Mouse (Mus musculus) forebrain, embryonic 13.5 days (tissue): ENCODE measurements around the gene Pdss2. TPM values are rescaled to one million over a fixed set of nuclear protein-coding genes. Genes with fewer than 3 reads are reported as not detected.

Source experiments
- ATAC-seq: fragments of 200-750 bp; cut with Nextera tagmentation; 2 replicates; pipeline ENCODE4 v1.8.0; 2017
- H3K27ac ChIP-seq: fragments of 300-500 bp; sonication (generic); 2 replicates; pipeline ENCODE4 v1.5.1; 2015; ENCODE audit warnings: inconsistent platforms, mild to moderate bottlenecking, moderate library complexity
- H3K27me3 ChIP-seq: fragments of 300-500 bp; sonication (generic); 2 replicates; pipeline ENCODE4 v1.6.1; 2015; ENCODE audit warnings: mild to moderate bottlenecking, inconsistent platforms
- H3K36me3 ChIP-seq: fragments of 300-500 bp; sonication (generic); 2 replicates; pipeline ENCODE4 v1.6.1; 2015; ENCODE audit warnings: mild to moderate bottlenecking, inconsistent platforms; ENCODE audit not compliant: poor library complexity, severe bottlenecking
- H3K4me1 ChIP-seq: fragments of 300-500 bp; sonication (generic); 2 replicates; pipeline ENCODE4 v1.6.1; 2015; ENCODE audit warnings: inconsistent platforms
- H3K4me2 ChIP-seq: fragments of 300-500 bp; sonication (generic); 2 replicates; pipeline ENCODE4 v1.6.1; 2015; ENCODE audit warnings: inconsistent platforms, mild to moderate bottlenecking, moderate library complexity
- H3K4me3 ChIP-seq: fragments of 300-500 bp; sonication (generic); 2 replicates; pipeline ENCODE4 v1.5.1; 2015; ENCODE audit warnings: mild to moderate bottlenecking, inconsistent platforms
- H3K9ac ChIP-seq: fragments of 300-500 bp; sonication (generic); 2 replicates; pipeline ENCODE4 v1.6.1; 2015; ENCODE audit warnings: mild to moderate bottlenecking, inconsistent platforms
- H3K9me3 ChIP-seq: fragments of 300-500 bp; sonication (generic); replicated peaks from 2 replicates; pipeline ENCODE4 v1.6.1; 2016; ENCODE audit warnings: inconsistent platforms
- WGBS: fragments of 180-500 bp; shearing (Covaris S2); methylation state at CpG from one replicate; pipeline ENCODE4 v1.1.7; 2015; 5-methylcytosine and 5-hydroxymethylcytosine counted together
- polyA plus RNA-seq: library from polyadenylated mRNA; unstranded; fragments of >200 nt; fragmentation: Nextera tagmentation; extraction: Ambion mirVana; gene quantifications from 2 replicates; pipeline ENCODE4 v1.2.1, GENCODE M21; 2015

Gene Pdss2
- polyA plus RNA-seq, 1 experiment from 2014 or later = 15.9 TPM

DNA sequence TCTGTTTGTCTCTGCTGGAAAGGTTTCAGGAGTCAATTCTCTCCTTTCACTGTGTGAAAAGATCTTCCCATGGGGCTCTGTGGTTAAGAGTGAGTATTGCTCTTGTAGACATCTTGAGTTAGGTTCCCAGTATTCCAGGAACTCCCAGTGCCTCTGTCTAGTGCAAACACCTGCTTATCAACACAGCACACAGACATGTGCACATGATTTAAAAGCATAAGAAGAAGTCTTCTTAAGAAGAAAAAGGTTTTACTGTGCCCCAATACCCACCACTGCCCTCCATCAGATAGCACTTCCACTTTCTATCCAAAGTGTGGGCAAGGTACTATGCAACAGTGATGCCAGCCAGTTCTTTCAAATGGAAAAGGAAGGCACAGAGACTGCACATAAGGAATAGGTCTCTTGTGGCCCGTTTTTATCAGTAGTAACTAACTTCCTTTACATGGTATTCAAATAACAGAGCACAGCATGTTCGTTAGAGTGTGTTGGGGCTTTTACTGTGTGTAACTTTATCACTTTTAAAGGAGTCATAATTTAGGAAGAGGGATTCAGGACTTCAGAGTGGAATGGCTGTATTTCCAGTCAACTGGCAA is 69.4 kb downstream of the Pdss2 start:
- no peaks in the 10 kb centered on the region for H3K9me3 ChIP-seq
- H3K4me3 ChIP-seq = no peak overlapping the region
- H3K27ac ChIP-seq = no peak overlapping the region
- no peaks in the 10 kb centered on the region for H3K36me3 ChIP-seq
- H3K9ac ChIP-seq = no peak overlapping the region
- WGBS = 72% methylated on average over 2 of the region's 2 CpGs
- no peak for ATAC-seq
- peaks cover 3% of the 10 kb centered on the region; the same call in 1 of the 2 replicates for H3K4me1 ChIP-seq
- H3K27me3 ChIP-seq = no peaks in the 10 kb centered on the region
- no peak overlapping the region for H3K4me2 ChIP-seq

DNA sequence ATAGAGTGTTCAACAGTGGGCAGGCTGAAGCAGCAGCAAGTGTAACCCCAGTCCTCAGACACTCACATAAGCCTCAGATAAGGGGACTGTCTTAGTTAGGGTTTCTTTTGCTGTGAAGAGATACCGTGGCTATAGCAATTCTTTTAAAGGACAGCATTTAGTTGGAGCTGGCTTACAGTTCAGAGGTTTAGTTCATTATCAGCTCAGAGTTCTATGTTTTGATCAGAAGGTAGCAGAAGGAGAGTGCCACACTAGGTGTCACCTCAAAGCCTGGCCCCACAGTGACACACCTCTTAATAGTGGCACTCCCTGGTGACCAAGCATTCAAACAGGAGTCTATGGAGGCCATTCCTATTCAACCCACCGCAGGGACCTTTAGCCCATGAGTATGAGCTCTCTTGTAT is 70.0 kb downstream of the Pdss2 start:
- Histone ChIP-seq H3K9ac (no peak overlapping the region), H3K9me3 (no peaks in the 10 kb centered on the region), H3K4me2 (no peak overlapping the region), H3K27ac (no peak overlapping the region), H3K36me3 (no peaks in the 10 kb centered on the region), H3K4me3 (no peak overlapping the region), H3K27me3 (no peaks in the 10 kb centered on the region), H3K4me1 (peaks cover 3% of the 10 kb centered on the region; the same call in 1 of the 2 replicates)
- ATAC-seq = no peak
- 87% methylated on average over 2 of the region's 2 CpGs for WGBS

- Histone ChIP-seq H3K27ac (no peak overlapping the region), H3K4me3 (no peak overlapping the region), H3K4me1 (peaks cover 3% of the 10 kb centered on the region; the same call in 1 of the 2 replicates), H3K9ac (no peak overlapping the region), H3K9me3 (no peaks in the 10 kb centered on the region), H3K4me2 (no peak overlapping the region), H3K36me3 (no peaks in the 10 kb centered on the region), H3K27me3 (no peaks in the 10 kb centered on the region)
- whole genome bisulfite sequencing = 80% methylated on average over 4 of the region's 4 CpGs
- ATAC-seq = no peak
Measured at GRCm38 (mm10) chr10:43292454-43292853, 71.2 kb downstream of the Pdss2 start.

- ATAC-seq = no peak
- peaks cover 11% of the 10 kb centered on the region; the same call in 1 of the 2 replicates for H3K4me1 ChIP-seq
- no peak overlapping the region for H3K4me3 ChIP-seq
- no peaks in the 10 kb centered on the region for H3K9me3 ChIP-seq
- H3K9ac ChIP-seq = no peak overlapping the region
- 58% methylated on average over 4 of the region's 4 CpGs for WGBS
- H3K4me2 ChIP-seq = no peak overlapping the region
- no peaks in the 10 kb centered on the region for H3K36me3 ChIP-seq
- H3K27ac ChIP-seq = peak overlapping the region; percentile 54; the same call in 1 of the 2 replicates
- H3K27me3 ChIP-seq = no peaks in the 10 kb centered on the region
Measured at GRCm38 (mm10) chr10:43294331-43294730, 73.0 kb downstream of the Pdss2 start.

DNA sequence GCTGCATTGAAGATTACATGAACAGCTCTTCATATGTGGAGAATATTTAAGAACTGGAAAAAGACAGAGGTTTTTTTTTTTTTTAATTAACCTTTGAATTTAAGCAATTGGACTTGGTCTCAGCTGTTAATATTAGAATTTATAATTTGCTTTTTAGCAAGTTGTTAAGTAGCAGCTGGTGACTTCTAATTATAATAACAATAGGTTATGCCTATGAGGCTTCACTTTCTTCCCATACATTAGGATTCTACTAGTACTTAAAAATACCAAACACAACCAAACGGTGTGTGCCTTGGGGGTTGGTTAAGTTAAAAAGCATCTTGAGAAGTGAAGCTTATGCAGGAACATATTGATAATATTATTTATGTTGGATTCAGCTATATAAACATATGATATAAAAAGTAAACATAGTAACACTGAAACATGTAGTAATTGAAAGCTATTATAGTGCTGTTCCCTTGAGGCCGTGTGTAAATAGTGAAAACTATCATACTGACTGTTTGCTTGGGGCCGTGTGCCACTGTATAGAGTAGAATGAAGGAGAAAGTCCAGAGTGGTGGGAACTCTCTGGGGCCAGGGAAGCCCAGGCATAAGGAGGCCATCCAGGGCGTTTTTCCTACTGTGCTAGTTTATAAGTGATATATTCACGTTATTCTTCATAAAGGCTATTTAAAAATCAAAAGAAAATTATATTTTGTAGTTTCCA is 87.0 kb downstream of the Pdss2 start:
- Histone ChIP-seq H3K36me3 (no peaks in the 10 kb centered on the region), H3K9ac (no peak overlapping the region), H3K27ac (no peak overlapping the region), H3K4me3 (no peak overlapping the region), H3K9me3 (no peaks in the 10 kb centered on the region), H3K4me2 (no peak overlapping the region), H3K27me3 (no peaks in the 10 kb centered on the region), H3K4me1 (peaks cover 37% of the 10 kb centered on the region)
- ATAC-seq = no peak
- 71% methylated on average over 5 of the region's 5 CpGs for WGBS

DNA sequence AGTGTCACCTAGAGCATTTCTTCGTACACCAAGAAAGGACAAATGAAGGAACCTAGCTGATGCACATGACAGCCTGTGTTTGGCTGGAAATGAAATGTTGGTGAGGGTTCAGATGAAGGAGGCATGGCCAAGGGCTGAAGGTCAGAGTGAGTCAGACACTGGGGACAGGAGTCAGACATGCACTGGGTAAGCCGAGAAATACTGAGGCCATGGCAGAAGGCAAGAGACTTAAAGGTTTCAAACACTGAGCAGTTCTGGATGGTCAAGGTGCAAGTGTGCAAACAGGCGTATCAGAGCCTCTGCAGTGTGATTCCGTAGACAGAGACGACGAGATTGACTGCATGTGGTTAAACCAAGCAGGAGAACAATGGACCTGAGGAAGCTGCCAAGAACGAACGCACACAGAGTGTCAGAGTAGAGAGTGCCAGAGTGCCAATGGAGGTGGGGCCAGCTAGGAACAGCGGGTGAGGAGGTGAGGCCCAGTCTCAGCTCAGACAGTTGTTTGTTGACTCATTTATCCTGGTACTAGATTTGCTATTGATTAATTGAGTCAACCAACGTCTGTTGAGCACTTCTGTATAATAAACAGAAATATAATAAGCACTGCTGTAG is 89.6 kb downstream of the Pdss2 start:
- Histone ChIP-seq H3K4me1 (peaks cover 41% of the 10 kb centered on the region), H3K9ac (no peak overlapping the region), H3K4me2 (no peak overlapping the region), H3K9me3 (no peaks in the 10 kb centered on the region), H3K27ac (no peak overlapping the region), H3K27me3 (no peaks in the 10 kb centered on the region), H3K36me3 (no peaks in the 10 kb centered on the region), H3K4me3 (no peak overlapping the region)
- WGBS = 38% methylated on average over 10 of the region's 10 CpGs
- ATAC-seq = peak; percentile 54; the same call in 1 of the 2 replicates

- H3K36me3 ChIP-seq = no peaks in the 10 kb centered on the region
- H3K4me1 ChIP-seq = peaks cover 43% of the 10 kb centered on the region
- H3K9me3 ChIP-seq = no peaks in the 10 kb centered on the region
- WGBS = 46% methylated on average over 2 of the region's 2 CpGs
- H3K27me3 ChIP-seq = no peaks in the 10 kb centered on the region
- no peak overlapping the region for H3K4me3 ChIP-seq
- H3K4me2 ChIP-seq = no peak overlapping the region
- H3K27ac ChIP-seq = peak overlapping the region; percentile 28; the same call in 1 of the 2 replicates
- peak; percentile 71 for ATAC-seq
- no peak overlapping the region for H3K9ac ChIP-seq
Measured at GRCm38 (mm10) chr10:43312211-43312610, 90.9 kb downstream of the Pdss2 start.

GRCm38 (mm10) chr10:43312658-43313417 is 91.6 kb downstream of the Pdss2 start:
- no peak overlapping the region for H3K4me2 ChIP-seq
- H3K4me3 ChIP-seq = no peak overlapping the region
- no peaks in the 10 kb centered on the region for H3K27me3 ChIP-seq
- ATAC-seq = no peak
- peaks cover 50% of the 10 kb centered on the region for H3K4me1 ChIP-seq
- peak overlapping the region; percentile 28; the same call in 1 of the 2 replicates for H3K27ac ChIP-seq
- H3K9ac ChIP-seq = no peak overlapping the region
- 69% methylated on average over 7 of the region's 7 CpGs for WGBS
- no peaks in the 10 kb centered on the region for H3K9me3 ChIP-seq
- no peaks in the 10 kb centered on the region for H3K36me3 ChIP-seq

- no peaks in the 10 kb centered on the region for H3K27me3 ChIP-seq
- H3K27ac ChIP-seq = no peak overlapping the region
- peaks cover 45% of the 10 kb centered on the region for H3K4me1 ChIP-seq
- ATAC-seq = no peak
- H3K4me3 ChIP-seq = no peak overlapping the region
- H3K9ac ChIP-seq = no peak overlapping the region
- H3K9me3 ChIP-seq = no peaks in the 10 kb centered on the region
- H3K36me3 ChIP-seq = no peaks in the 10 kb centered on the region
- H3K4me2 ChIP-seq = no peak overlapping the region
Measured at GRCm38 (mm10) chr10:43315228-43315627, 93.9 kb downstream of the Pdss2 start.

GRCm38 (mm10) chr10:43317327-43317951 is 96.2 kb downstream of the Pdss2 start:
- Histone ChIP-seq H3K4me1 (peaks cover 29% of the 10 kb centered on the region), H3K4me3 (no peak overlapping the region), H3K9me3 (no peaks in the 10 kb centered on the region), H3K27me3 (no peaks in the 10 kb centered on the region), H3K4me2 (peak overlapping the region; percentile 30; the same call in 1 of the 2 replicates), H3K27ac (peak overlapping the region; percentile 68), H3K36me3 (no peaks in the 10 kb centered on the region), H3K9ac (0 out of 2 replicates have a peak overlapping the region, but pooled peaks have one; percentile 34)
- 13% methylated on average over 9 of the region's 9 CpGs for WGBS
- ATAC-seq = peak; percentile 79

DNA sequence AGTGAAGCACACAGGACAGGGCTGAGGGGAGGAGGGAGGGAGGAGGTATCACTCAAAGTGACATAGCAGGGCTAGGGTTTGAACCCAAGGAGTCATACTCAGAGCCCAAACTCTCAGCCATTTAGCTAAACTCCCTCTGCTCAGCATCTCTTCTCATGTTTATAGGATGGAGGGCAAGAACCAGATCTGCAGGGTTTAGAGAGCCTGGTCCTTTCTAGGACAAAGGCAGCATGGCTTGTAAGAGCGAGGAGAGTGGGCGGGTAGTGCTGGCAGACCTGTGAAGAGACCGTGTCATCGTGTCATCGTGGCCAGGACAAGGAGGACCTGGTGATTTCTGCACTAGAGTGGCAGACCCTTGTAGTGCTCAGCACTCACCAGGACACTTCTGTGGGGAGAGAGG is 99.7 kb downstream of the Pdss2 start:
- ATAC-seq = no peak
- Histone ChIP-seq H3K9me3 (no peaks in the 10 kb centered on the region), H3K27me3 (no peaks in the 10 kb centered on the region), H3K4me2 (no peak overlapping the region), H3K9ac (no peak overlapping the region), H3K4me1 (peaks cover 31% of the 10 kb centered on the region), H3K4me3 (no peak overlapping the region), H3K36me3 (no peaks in the 10 kb centered on the region), H3K27ac (no peak overlapping the region)
- 92% methylated on average over 5 of the region's 5 CpGs for WGBS
